Mouse (Mus musculus): ENCODE data around the gene 4933417A18Rik.
A peak's percentile ranks its signal among the peaks of the same experiment; 100 is the strongest.
"Not testable (repeated sequence)": the region's sequence is repeated elsewhere in the genome, so short reads cannot be mapped to it uniquely, and the experiment has no call there.

The 4933417A18Rik gene

DNA sequence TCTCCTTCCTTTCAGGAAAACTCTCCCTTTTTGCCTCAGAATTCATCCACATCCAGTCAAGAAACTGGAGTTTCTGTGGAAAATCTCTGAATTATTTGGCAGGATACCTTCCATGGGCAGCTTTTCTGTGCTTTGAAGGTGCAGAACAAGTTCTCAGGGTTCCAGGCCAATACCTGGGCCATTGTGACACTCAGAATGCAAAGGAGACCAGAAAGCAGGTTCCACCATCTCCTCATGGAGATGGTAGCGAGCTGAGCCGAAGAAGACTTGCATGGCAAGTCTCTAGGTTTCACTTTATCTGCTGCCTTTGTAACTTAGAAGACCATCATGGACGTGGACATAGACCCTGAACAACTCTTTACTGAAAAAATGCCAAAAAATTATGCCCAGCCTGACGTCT, at the start of gene 4933417A18Rik, which contains the start of gene Fam217a:
4933417A18Rik (plus strand) TSS at position 200 of the 400 bp plus-strand sequence.
Fam217a (minus strand) TSS at position 101 of the 400 bp plus-strand sequence.
- DNase-seq, result no peak

DNA sequence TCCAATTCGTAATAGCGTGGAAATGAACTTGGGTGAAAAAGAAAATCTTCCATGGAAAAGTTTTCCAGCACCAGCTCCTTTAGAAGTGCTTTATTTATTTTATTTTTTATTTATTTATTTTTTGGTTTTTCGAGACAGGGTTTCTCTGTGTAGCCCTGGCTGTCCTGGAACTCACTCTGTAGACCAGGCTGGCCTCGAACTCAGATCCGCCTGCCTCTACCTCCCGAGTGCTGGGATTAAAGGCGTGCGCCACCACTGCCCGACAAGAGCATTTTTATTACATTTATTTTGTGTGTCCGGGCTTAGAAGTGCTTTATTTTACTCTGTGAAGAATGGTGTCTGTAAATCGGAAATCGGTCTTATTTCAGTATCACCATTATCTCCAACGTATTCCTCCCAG, 49.5 kb upstream of the 4933417A18Rik start:
- DNase-seq, result peak; percentile 35

DNA sequence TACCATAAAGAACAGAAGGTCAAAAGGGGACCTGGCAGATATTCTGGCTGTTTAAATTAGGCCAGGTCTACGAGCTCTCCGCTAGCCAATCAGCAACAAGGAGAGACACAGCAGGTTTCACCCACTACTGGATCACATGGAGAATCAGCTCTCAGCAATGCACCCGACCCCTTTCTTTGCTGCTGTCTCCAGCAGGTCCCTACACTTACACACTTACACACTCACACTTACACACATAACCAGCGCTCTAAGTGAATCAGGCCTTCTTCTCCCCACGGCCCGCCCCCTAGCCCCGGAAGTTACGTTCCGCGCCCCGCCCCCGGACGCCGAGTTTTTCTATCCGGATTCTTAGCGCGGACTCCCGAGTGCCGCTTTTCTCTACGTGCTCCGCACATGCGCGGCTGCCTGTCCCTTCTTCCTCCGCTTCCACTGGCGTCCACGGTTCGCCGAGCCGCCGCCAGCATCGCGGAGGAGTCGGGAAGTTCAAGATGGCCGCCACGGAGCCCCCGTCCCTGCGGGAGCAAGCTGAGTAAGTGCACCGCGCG, 49.0 kb upstream of the 4933417A18Rik start, which contains the start of gene Prpf4b:
Prpf4b (plus strand) TSS at position 137 of the 545 bp plus-strand sequence.
- peak; percentile 90 for DNase-seq

DNA sequence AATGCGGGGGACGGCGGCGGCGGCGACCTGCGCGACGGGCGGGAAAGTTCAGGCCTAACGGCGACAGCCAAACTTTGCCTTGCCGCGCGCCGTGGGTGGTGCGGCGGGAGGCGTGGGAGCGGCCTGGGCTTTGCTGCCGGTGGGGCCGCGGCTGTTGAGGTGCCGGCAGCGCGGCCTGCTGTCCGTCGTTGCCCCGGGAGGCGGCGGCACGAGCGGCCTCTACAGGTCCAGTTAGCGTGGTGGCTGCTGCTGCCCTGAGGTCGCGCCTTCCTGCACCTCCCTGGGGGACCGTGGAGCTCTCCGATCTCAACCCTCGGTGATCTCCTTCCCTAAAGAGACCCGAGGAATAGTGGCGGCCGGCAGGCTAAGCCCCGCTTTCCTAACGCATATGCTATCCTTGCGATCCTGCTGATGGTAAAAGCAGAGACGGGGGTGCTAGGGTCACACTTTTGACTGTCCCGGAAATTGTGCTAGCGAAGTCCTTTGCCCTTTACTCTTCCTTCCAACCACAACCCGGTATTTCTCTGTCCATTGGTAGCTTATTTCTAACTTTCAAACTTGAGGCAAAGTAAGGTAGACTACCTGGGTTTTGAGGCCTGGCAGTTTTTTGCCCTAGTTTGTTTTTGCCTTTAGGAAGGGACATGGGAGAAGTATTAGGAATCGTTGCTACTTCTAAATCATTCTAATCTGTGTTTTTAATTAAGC, 48.3 kb upstream of the 4933417A18Rik start:
- DNase-seq, result peak; percentile 64

DNA sequence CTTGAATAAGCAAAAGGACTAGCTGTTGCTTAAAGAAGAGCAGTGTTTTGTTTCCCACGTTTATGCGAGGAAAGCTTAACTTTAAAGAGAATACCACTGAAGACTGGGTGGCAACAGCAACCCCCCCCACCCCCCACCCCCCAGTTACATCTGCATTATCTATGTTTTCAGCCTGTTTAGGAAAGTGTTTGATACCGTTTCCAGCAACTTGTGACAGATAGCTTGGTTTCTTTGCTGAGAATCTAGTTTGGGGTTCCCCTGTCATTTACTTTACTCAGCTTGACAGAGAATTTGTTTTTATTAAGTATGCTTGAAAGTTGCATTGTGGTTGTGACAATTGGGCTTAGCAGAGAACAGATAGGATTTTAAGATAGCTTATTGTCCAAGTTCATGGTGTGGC, 47.7 kb upstream of the 4933417A18Rik start:
- no peak for DNase-seq

DNA sequence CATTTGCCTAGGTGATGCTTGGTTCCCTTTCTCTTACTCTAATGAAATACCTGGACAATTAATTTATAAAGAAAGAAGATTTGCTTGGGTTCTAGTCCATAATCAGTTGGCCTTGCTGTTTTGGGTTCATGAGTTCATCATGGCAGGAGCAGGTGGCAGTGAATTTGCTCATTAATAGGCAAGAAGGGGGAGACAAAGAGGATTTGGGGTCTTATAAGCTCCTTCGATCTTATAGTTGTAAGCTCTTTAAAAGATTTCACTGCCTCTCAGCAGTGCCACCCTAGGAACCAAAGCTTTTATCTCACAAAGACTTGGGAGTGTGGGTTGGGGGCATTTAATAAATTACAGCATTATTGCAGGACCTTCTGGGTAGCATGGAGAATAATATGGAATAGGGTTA, 31.3 kb upstream of the 4933417A18Rik start:
- no peak for DNase-seq

DNA sequence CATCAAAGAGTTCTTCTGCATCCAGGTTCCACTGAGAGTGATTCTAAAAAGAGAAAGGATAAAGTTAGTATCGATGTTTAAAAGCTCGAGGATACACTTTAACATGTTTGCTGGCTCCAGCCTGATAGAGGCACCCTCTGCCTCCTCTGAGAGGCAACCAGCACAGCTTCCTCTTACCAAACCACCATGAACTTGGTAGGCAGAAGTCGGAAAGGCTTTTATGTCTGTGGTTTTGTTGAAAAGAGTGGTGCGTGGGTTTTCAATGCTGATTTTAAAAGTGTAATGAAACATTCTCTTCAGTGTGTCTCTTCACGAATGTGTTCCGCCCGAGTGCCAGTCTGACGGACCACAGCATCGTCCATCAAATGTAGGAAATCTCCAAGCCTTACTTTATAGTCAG, 9.6 kb upstream of the 4933417A18Rik start:
- no peak for DNase-seq

DNA sequence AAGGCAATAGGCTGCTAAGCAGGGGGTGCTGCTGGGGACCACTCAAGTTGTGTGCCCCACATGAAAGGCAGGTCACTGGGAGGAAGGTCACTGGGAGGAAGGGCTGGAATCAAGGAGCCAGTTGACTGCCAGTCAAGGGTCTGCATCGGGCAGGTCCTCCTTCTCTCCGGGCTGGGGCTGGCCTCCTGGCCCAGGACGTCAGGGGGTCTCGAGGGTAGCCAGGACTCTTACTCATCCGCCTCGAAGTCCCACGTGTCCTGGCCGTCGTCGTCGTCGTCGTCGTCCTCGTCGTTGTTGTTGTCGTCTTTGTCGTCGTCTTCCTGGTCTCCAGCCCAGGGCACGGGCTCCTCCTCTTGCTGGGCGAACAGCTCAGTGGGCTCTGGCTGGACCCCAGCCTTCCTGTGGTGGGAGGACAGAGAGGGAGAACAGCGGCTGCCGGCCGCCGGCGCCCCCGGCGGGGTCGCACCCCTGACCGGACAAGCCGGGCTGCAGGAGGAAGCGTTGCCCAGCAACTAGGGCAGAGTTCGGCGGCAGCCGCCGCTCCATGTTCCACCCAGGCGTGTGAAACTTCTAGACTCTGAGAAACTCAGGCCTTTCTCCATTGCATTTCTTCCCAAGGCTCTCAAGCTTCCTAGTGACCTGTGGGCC, 7.6 kb upstream of the 4933417A18Rik start:
- DNase-seq, result peak; percentile 8

DNA sequence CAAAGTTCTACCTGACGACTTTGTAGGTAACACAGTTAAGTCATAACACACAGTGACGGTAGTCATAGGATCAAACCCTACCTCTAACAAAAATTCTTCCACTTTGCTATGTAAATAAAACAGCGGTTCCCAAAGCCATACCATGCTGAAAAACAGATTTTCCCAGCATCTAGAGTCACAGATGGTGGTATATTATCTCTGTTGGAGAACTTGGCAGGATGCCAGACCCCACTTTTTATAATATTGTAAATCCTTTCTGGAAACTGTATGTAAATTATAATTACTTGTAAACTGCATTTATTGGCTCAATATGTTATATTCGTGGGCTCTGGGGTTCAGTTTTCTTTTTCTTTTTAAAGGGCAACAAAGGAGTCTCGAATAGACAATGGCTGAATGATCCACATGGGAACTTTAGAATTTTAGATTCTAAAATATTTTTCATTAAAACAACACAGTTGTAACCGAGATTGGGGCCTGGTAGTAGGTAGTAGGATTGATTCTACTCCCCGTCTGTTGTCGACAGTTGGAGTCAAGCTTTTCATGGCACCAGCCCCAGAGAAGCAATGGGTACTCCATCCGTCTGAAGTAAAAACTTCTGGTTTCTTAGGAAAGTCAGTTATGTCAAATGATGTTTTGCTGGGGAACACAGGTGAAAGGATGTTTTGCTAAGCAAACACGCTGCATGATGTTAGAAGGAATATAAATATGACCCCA, 10.9 kb downstream of the 4933417A18Rik start:
- DNase-seq, result no peak

DNA sequence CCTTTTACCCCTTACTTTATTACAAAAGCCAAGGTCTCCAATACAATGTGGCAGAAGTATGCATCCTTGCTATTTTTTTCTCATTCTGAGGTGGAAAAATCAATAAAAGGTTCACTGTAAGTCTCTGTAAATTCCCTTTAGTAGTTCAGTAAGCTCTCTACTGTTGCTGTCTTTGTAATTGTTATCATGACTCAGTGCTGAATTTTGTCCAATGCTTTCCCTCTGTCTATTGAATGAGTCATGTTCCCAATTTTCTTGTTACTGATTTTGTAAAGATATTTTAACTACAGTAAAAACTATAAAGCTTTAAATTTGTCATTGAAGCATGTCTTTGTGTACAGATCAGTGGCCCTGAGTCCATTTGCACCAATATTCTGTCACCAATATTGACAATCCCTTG, 18.2 kb downstream of the 4933417A18Rik start:
- DNase-seq, result no peak

DNA sequence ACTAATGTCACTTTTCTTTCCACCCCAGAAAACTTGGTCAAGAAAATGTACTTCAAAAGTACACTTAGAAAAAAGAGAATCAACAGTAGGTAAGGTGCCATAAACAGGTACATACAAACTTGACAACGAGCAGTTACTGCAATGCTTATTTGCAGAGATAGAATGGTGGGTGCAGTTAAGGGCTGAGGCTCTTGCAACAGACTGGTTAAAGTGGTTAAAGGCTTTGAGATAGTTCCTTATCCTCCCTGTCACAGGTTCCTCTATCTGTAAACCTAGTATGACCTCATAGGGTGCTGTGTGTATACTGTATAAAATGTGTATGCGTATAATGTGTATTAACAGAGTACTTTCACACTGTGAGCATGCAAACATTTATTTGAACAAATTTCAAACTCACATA, 27.2 kb downstream of the 4933417A18Rik start:
- DNase-seq, result not testable (repeated sequence)

DNA sequence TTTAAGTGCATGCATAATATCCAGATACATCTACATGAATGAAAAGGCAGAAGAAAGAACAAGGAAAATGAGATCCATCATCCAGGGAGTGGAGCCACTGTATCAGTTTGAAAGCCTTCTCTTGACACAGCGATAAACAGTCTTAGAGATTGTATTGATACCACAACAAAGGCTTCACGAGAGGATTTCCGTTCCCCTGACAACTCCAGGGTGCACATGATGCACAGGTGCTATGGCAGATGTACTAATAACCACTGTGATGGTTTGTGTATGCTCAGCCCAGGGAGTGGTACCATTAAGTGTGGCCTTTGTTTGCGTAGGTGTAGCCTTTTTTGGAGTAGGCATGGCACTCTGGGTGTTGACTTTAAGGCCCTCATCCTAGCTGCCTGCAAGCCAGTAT, 32.7 kb downstream of the 4933417A18Rik start:
- no peak for DNase-seq

DNA sequence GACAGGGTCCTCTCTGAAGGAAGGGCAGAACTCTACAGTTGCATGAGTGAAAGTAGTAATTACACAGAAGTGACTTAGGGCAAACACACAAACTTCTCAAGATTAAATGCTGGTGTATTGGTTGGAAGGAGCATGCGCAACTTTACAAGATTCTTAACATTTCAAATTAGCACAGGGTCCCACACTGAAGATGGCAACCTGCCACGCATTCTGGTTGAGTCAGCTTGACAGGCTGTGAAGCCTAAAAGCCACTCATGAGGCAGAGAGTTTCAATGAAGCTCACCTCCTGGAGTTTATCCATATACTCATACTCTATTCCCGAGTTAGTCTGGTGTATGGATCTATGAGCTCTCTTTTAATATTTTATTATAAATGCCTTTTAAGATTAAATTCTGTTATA, 33.9 kb downstream of the 4933417A18Rik start:
- DNase-seq, result not testable (repeated sequence)

DNA sequence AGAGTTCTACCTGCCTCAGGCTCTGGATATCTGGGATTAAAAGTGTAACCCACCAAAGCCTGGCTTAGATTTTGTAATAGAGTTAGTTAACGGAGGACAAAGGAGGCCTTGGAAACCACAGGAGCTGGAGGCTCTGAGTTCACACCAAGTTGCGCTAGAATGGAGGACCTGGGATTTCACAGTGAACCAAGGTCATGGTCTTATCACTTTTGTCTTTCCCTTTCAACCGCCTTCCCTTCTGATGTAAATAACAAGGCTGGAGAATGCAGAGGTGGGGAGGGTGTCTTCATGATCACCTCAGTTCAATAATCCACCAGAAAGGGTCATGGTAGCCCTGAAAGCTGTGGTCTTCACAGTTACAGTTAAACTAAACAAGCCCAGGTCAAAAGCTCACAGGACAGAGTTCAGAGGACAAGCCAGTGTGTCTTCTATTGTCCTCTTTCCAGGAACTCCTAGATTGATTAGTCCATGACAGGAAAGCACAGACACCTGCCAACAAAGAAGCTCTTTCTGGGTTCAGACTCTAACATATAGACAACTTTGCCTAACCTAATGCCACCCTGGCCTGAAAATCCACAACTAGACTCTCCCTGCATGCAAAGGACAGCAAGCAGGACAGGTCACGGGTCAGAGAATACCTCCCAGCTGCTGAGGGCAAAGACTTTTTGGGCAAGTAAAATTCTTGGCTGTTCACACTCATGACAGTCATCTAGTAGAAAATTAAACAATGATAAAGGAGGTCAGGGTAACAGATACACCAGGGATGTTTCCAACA, 37.0 kb downstream of the 4933417A18Rik start:
- peak; percentile 59 for DNase-seq

DNA sequence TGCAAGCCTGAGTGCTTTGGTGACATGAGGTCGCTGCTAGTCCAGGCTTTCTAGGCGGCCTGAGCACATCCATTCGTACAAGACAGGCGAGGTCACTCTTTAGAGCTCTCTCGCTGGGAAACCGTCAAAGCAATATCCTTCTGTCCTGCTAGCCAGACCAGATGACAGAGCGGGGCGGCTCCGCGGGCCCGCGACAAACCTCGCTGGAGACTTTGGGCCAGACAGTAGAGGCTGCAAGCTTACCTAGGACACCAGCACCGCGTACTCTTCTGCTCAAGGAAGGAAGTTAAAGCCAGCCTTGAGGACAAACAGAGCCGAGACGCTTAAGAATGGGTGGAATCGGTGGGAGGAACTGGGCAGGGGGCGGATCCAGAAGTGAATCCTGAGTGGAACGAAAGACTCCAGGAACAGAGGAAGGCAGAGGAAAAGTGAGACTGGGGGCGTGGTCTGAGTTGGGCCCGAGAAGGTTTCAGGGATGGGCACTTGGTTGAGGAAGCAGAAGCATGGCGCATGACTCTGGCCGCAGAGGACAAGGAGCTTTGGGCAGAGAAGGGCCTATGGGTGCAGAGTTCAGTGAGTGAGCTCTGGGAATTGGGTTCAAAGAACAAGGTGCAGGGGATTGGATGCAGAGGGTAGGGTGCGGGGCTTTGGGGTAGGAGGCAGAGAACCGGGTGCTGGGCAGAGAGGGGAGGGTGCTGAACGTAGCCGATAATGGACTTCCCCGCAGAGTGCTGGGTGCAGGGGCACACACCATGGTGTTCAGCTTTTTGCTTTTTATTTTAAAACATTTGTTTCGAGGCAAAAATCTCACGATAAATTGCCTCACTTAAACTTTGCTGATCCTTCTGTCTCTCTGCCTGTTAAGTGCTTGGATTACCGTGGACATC, 39.5 kb downstream of the 4933417A18Rik start, which contains the start of gene Eci3:
Eci3 (minus strand) TSS at position 300 of the 887 bp plus-strand sequence.
- peak; percentile 94 for DNase-seq

DNA sequence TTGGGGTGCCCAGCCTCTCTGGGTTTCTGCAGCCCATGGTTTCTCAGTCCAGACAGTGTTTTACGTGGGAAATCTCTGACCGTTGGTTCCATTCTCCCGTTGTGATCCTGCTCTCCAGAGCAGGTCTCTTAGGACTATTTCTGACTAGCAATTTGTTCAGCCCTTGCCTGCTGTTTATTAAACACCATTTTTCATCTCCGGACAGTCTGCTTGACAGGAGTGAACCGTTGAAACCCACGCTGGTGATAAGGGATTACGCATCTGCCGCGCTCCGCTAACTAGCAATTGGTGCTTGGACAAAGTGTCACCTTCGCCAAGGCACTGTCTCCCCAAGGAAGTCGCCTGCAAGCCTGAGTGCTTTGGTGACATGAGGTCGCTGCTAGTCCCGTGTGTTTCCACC, 40.2 kb downstream of the 4933417A18Rik start:
- no peak for DNase-seq

DNA sequence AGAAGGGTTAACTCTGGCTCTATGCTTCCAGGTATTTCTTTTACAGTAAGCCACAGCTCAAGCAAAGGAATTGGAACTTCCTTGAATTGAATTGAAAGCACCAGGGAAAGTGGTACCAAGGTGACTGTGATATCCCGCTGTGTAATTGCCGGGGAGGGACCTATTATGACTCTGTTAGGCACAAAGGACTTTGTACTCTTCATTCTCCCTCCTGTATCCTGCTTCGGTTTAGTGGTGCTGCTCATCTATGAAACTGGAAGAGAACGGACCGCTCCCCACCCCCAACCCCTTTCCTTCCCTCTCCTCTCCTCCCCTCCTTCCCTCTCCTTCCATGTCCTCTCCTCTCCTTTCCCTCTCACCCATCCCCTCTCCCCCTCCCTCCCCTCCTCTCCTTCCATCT, 40.7 kb downstream of the 4933417A18Rik start:
- DNase-seq, result no peak

DNA sequence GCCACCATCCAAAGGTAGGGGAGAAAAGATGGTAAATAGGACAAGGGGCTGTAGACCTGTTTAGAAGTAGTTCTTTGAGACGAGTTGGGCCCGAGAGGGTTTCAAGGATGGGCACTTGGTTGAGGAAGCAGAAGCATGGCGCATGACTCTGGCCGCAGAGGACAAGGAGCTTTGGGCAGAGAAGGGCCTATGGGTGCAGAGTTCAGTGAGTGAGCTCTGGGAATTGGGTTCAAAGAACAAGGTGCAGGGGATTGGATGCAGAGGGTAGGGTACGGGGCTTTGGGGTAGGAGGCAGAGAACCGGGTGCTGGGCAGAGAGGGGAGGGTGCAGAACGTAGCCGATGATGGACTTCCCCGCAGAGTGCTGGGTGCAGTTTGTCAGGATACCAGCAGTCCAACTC, 41.4 kb downstream of the 4933417A18Rik start:
- DNase-seq, result peak; percentile 33

DNA sequence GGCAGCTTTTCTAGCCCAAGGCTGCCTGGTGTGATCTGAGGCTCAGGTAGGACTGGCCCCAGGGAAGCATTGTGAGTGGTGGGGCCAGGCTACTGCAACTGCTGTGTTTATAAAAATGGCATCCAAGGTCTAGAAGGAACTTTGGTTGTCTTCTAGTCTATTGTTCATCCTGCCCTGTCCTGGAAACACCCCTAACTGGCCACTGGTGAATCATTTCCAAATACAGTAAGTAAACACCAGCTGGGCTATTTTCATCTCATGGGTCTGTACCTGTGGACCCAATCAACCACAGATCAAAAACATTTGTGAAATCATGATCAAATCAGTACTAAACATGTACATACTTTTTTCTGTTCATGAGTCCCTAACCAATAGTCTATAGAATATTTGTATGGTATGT, 48.2 kb downstream of the 4933417A18Rik start:
- not testable (repeated sequence) for DNase-seq

DNA sequence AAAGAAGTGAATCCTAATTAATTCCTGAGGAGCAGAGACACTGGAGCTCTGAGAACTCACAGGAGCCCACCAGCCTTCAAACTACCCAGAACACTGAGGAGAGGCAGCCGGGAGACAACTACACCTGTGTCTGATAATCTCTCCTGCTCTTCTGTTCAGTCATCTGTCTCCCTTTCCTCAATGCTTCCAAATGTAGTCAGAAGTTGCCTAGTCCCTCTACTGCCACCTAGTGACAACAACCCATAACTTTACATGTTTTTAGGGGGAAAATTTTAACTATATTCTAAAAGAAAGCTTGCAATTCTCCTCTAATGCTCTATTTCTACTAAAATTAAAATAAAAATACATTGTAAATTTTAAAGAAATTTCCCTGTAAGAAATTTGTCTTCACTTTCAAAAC, 48.9 kb downstream of the 4933417A18Rik start:
- no peak for DNase-seq

DNA sequence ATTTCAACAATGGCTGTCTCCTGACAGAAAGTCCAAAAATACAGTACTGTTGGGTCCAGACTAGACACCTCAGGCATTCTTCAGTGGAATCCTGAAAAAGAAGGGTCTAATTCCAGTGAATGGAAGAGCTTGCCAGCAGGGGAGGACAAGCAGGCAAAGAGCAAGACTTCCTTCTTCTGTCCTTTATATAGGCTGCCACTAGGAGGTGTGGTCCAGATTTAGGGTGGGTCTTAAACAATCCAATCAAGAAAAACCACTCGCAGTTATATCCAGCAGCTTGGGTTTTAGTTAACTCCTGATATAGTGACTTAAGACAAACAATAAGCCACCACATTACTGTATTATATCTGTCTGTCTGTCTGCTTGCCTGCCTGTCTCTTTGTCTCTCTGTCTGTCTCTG, 49.6 kb downstream of the 4933417A18Rik start:
- DNase-seq, result no peak

Measured in kidney, adult 11 months (tissue).